Mouse (Mus musculus): ENCODE results near the gene Tmem176b.

Tmem176b gene

GRCm38 (mm10) chr6:48784406-48784805, 56.9 kb downstream of the Tmem176b start:
- DNase-seq: no peak
